8 mouse cellular contexts compared by ENCODE assay signal in genomic region chr17:45584096-45584896, GRCm38 (mm10). TPM values are rescaled to one million over a fixed set of nuclear protein-coding genes. Genes with fewer than 3 reads are reported as not detected.
DNase-seq lines count a peak whose midpoint lies in the region; ATAC-seq and TF ChIP-seq lines count a peak whose summit lies in the region.

No protein-coding gene starts in this region.

- no peak for TF ChIP-seq CTCF in MEL (IDR thresholded peaks at IDR 0.05 in 2 of 3, conservative IDR thresholded peaks at IDR 0.05 in 1 of 3; ENCODE audit: control insufficient read depth in 1 of 3, insufficient read depth in 1 of 3, low read depth in 2 of 3, low read length in 3 of 3, poor library complexity in 1 of 3, severe bottlenecking in 1 of 3)

- TF ChIP-seq POLR2A in MEL (IDR thresholded peaks at IDR 0.05; ENCODE audit: control insufficient read depth in 1 of 2, insufficient read depth in 1 of 2, low read depth in 1 of 2, low read length in 2 of 2, poor library complexity in 1 of 2) = no peak

- 30% methylated on average over 12 of the region's 12 CpGs for WGBS in lung, embryonic 15.5 days

- TF ChIP-seq RAD21 in MEL (IDR thresholded peaks at IDR 0.05; ENCODE audit: low read depth, low read length) = no peak

- peak overlapping the region; percentile 15 for H3K4me2 ChIP-seq in lung, embryonic 15.5 days

- no peaks in the 10 kb centered on the region for H3K79me2 ChIP-seq in MEL (ENCODE audit: control insufficient read depth, insufficient read depth, low read length, poor library complexity)

- H3K9me3 ChIP-seq in MEL (replicated peaks; ENCODE audit: insufficient read depth, low read length) = no peaks in the 10 kb centered on the region
- H3K9me3 ChIP-seq in lung, embryonic 15.5 days = no peaks in the 10 kb centered on the region

- no peak; a peak in 1 of 4 replicates for TF ChIP-seq EP300 in MEL (IDR thresholded peaks at IDR 0.05; ENCODE audit: low read depth in 1 of 2, low read length in 2 of 2)

- H3K36me3 ChIP-seq in MEL (ENCODE audit: control insufficient read depth in 1 of 2, insufficient read depth in 2 of 2, low read length in 2 of 2) = peaks cover 3 to 20% of the 10 kb centered on the region in 2 experiments; a peak in 3 of 4 replicates
- H3K36me3 ChIP-seq in lung, embryonic 15.5 days = peaks cover 18% of the 10 kb centered on the region; the same call in 1 of the 2 replicates

- H3K27ac ChIP-seq in MEL (ENCODE audit: control insufficient read depth, low read depth, low read length) = peak overlapping the region; percentile 43; the same call in 1 of the 2 replicates
- H3K27ac ChIP-seq in lung, embryonic 15.5 days = peak overlapping the region; percentile 84

- peaks cover 14 to 31% of the 10 kb centered on the region in 2 experiments for H3K4me1 ChIP-seq in MEL (ENCODE audit: control insufficient read depth in 1 of 2, insufficient read depth in 2 of 2, low read length in 2 of 2)
- H3K4me1 ChIP-seq in lung, embryonic 15.5 days = peaks cover 36% of the 10 kb centered on the region

- H3K9ac ChIP-seq in MEL (ENCODE audit: control insufficient read depth, low read depth, low read length, poor library complexity, severe bottlenecking) = no peak overlapping the region
- no peak overlapping the region for H3K9ac ChIP-seq in lung, embryonic 15.5 days

- H3K4me3 ChIP-seq in MEL (ENCODE audit: control insufficient read depth in 1 of 2, insufficient read depth in 1 of 2, low read depth in 2 of 2, low read length in 2 of 2) = no peak overlapping the region
- H3K4me3 ChIP-seq in lung, embryonic 15.5 days = no peak overlapping the region

- peak; percentile 61 for DNase-seq in MEL (ENCODE audit: low read depth, low spot score)
- DNase-seq in heart, postnatal 4 days = peak; percentile 95
- peak; percentile 67 to 79 for DNase-seq in layer of hippocampus, adult 8-10 months (ENCODE audit: low spot score in 2 of 2)
- peak; percentile 82 for DNase-seq in ovary, postnatal 14 days (ENCODE audit: low spot score)
- no peak for DNase-seq in c-Kit-positive CD71-positive TER-119-positive erythroid progenitor cells, embryonic 14.5 days (ENCODE audit: low spot score)

- ATAC-seq in cerebellum, adult (ENCODE audit: insufficient number of reproducible peaks, low FRiP score, low TSS enrichment) = 0 out of 2 replicates have a peak, but pooled peaks have one; percentile 13
- peak; percentile 14; the same call in 1 of the 2 replicates for ATAC-seq in frontal cortex, adult (ENCODE audit: low TSS enrichment)
- peak; percentile 69 for ATAC-seq in lung, embryonic 15.5 days (ENCODE audit: borderline replicate concordance, extremely low read depth, low FRiP score, low TSS enrichment)

- no peaks in the 10 kb centered on the region for H3K27me3 ChIP-seq in MEL (ENCODE audit: control insufficient read depth in 1 of 2, insufficient read depth in 2 of 2, low read length in 2 of 2)
- no peaks in the 10 kb centered on the region for H3K27me3 ChIP-seq in lung, embryonic 15.5 days

TF ChIP-seq in MEL, 35 proteins besides CTCF, POLR2A, EP300 and RAD21:
- TF ChIP-seq NRF1 (IDR thresholded peaks at IDR 0.05; ENCODE audit: insufficient read depth, low read depth, low read length, poor library complexity, severe bottlenecking) = no peak
- peak; percentile 72; the same call in 1 of the 2 replicates for TF ChIP-seq ETS1 (IDR thresholded peaks at IDR 0.05; ENCODE audit: low read depth, low read length)

RNA-seq across cellular contexts. Expression of gene Hsp90ab1, which starts 11.2 kb away (rescaled TPM):
- 1,032 and 1,220 TPM in 2 replicates for total RNA-seq in MEL (2012; rRNA removed)
- polyA plus RNA-seq in MEL (2012; ENCODE audit: insufficient read depth in 1 of 2, insufficient read length in 2 of 2, low read depth in 1 of 2, low replicate concordance in 2 of 2, missing spikeins in 1 of 2) = over 10,000 TPM in 1 of 2 experiments, 1,000 to 10,000 TPM in 1; 4,130 to 27,726 TPM
- total RNA-seq in heart, postnatal 4 days (2021) = 1,000 to 10,000 TPM; 1,093 to 1,133 TPM
- total RNA-seq in layer of hippocampus, adult 8-10 months (2022) = 1,000 to 10,000 TPM; 1,566 to 2,023 (median 1,742) TPM
- 1,572 and 1,619 TPM in 2 replicates for polyA plus RNA-seq in lung, embryonic 15.5 days (2015; fragmentation: Nextera tagmentation; extraction: Ambion mirVana)

RNA-seq across cellular contexts. Expression of gene Slc29a1, which starts 15.1 kb away (rescaled TPM):
- total RNA-seq in MEL (2012; rRNA removed) = 200 and 238 TPM in 2 replicates
- polyA plus RNA-seq in MEL (2012; ENCODE audit: insufficient read depth in 1 of 2, insufficient read length in 2 of 2, low read depth in 1 of 2, low replicate concordance in 2 of 2, missing spikeins in 1 of 2) = 100 to 1,000 TPM in 1 of 2 experiments, not detected in 1; 341 TPM
- 10 to 100 TPM; 77.9 to 96.2 TPM for total RNA-seq in heart, postnatal 4 days (2021)
- 10 to 100 TPM; 19.4 to 26.3 (median 21.0) TPM for total RNA-seq in layer of hippocampus, adult 8-10 months (2022)
- 92.1 and 103 TPM in 2 replicates for polyA plus RNA-seq in lung, embryonic 15.5 days (2015; fragmentation: Nextera tagmentation; extraction: Ambion mirVana)

RNA-seq across cellular contexts. Expression of gene Mymx, which starts 17.6 kb away (rescaled TPM):
- total RNA-seq in MEL (2012; rRNA removed) = not detected in 2 replicates
- not detected for polyA plus RNA-seq in MEL (2012; ENCODE audit: insufficient read depth in 1 of 2, insufficient read length in 2 of 2, low read depth in 1 of 2, low replicate concordance in 2 of 2, missing spikeins in 1 of 2)
- not detected for total RNA-seq in heart, postnatal 4 days (2021)
- total RNA-seq in layer of hippocampus, adult 8-10 months (2022) = not detected
- 0.36 and 0.41 TPM in 2 replicates for polyA plus RNA-seq in lung, embryonic 15.5 days (2015; fragmentation: Nextera tagmentation; extraction: Ambion mirVana)

RNA-seq across cellular contexts. Expression of gene Slc35b2, which starts 20.6 kb away (rescaled TPM):
- total RNA-seq in MEL (2012; rRNA removed) = 65.8 and 81.7 TPM in 2 replicates
- polyA plus RNA-seq in MEL (2012; ENCODE audit: insufficient read depth in 1 of 2, insufficient read length in 2 of 2, low read depth in 1 of 2, low replicate concordance in 2 of 2, missing spikeins in 1 of 2) = 100 to 1,000 TPM in 1 of 2 experiments, not detected in 1; 111 TPM
- 10 to 100 TPM; 37.3 to 39.2 TPM for total RNA-seq in heart, postnatal 4 days (2021)
- total RNA-seq in layer of hippocampus, adult 8-10 months (2022) = 10 to 100 TPM; 26.6 to 35.6 (median 30.3) TPM
- polyA plus RNA-seq in lung, embryonic 15.5 days (2015; fragmentation: Nextera tagmentation; extraction: Ambion mirVana) = 137 and 141 TPM in 2 replicates

RNA-seq across cellular contexts. Expression of gene Nfkbie, which starts 28.8 kb away (rescaled TPM):
- total RNA-seq in MEL (2012; rRNA removed) = 2.7 and 3.3 TPM in 2 replicates
- 1 to 10 TPM in 1 of 2 experiments, not detected in 1; 5.7 TPM for polyA plus RNA-seq in MEL (2012; ENCODE audit: insufficient read depth in 1 of 2, insufficient read length in 2 of 2, low read depth in 1 of 2, low replicate concordance in 2 of 2, missing spikeins in 1 of 2)
- total RNA-seq in heart, postnatal 4 days (2021) = 1 to 10 TPM; 1.5 to 1.9 TPM
- 1 to 10 TPM; 2.3 to 3.3 (median 2.7) TPM for total RNA-seq in layer of hippocampus, adult 8-10 months (2022)
- polyA plus RNA-seq in lung, embryonic 15.5 days (2015; fragmentation: Nextera tagmentation; extraction: Ambion mirVana) = 3.0 and 5.0 TPM in 2 replicates

Comparison
In these comparisons a context has a peak if more than half of its experiments do, and no peak if none do; other contexts are left out.
1. ATAC-seq: peak in every context shown above with its lines; median percentile 69 in lung, embryonic 15.5 days; 14 in frontal cortex, adult; 13 in cerebellum, adult.